Mouse (Mus musculus) megakaryocyte, embryonic 14.5 days (primary cell): ENCODE measurements around the gene Scp2d1.

Experiments used
- FLI1 ChIP-seq: IDR thresholded peaks from 2 replicates; pipeline ENCODE4 v1.6.1; 2012; ENCODE audit warnings: low read length, inconsistent platforms, mixed read lengths
- GATA1 ChIP-seq: IDR thresholded peaks from 3 replicates; pipeline ENCODE4 v1.6.1; 2012; ENCODE audit warnings: mixed read lengths, low read length, inconsistent platforms, borderline replicate concordance

DNA sequence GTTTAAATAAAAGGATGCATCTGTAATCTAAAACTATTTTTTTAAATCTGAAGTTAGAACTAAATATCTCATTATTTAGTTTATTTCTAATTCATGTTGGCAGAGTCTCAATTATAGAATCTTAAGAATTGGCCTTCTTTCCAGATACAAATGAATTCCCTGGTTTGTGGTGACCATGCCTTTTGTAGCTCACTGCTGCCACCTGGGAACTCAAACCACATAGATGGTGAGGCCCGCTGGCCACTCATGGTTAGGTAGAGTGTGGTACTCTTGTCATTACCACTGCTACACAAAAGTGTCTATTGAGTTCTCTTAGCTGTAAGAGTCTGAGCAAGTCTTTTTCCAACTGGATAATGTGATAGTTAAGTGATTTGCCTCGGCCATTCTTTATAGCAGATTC lies 45.4 kb downstream of the Scp2d1 start:
- TF ChIP-seq GATA1 = no peak
- no peak for TF ChIP-seq FLI1
